Mouse (Mus musculus) adrenal gland, postnatal 14 days (tissue): Measurements from ENCODE around the gene Lrpprc. TPM values are rescaled to one million over a fixed set of nuclear protein-coding genes. Genes with fewer than 3 reads are reported as not detected.

ENCODE experiments used
- DNase-seq: peaks from one replicate; pipeline ENCODE4 v3.0.0; 2021; ENCODE audit warnings: mixed read lengths
- total RNA-seq: library from RNA; stranded (reverse); gene quantifications from 2 replicates; pipeline ENCODE4 v1.2.3, GENCODE M21; 2021

Lrpprc gene
- total RNA-seq, 1 experiment from 2014 or later = 84.6 TPM

DNA sequence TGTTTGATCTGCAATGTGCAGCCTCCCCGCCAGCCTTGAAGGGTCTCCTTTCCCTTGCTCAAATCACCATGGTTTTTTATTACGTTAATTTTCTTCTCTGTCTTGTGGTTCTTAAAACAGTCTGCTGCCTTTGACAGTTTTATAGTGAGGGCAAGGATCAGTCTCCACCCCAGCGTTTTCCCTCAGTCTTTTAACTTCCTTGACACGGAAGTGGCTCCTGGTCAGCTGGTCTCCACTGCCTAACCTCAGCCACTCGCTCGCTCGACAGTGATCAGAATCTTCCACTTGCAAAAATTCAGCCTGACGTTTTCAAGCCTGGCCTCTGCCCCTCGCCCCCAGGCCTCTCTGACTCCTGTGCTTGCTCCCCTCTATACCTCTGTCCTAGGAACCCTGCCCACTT, 124.9 kb downstream of the Lrpprc start:
- no peak for DNase-seq

GRCm38 (mm10) chr17:84665053-84665452, 125.5 kb downstream of the Lrpprc start:
- no peak for DNase-seq

DNA sequence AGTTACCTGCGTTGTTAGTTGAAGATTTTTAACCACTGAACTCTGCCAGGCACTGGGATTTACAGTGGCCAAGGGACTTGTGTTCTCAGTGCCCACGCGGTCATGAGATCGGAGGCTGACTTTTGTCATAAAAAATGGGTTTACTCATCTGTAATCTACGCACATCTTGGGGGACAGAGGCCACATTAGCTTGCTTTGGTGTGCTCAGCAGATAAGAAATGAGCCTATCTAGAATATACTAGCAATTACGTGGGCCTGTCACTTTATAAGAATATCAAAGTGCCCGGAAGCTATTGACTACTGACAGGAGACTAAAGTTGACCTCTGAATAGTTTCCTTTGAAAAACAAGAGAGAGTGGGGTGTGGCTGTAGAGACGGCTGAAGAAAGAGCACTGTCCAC, 131.6 kb downstream of the Lrpprc start:
- no peak for DNase-seq

DNA sequence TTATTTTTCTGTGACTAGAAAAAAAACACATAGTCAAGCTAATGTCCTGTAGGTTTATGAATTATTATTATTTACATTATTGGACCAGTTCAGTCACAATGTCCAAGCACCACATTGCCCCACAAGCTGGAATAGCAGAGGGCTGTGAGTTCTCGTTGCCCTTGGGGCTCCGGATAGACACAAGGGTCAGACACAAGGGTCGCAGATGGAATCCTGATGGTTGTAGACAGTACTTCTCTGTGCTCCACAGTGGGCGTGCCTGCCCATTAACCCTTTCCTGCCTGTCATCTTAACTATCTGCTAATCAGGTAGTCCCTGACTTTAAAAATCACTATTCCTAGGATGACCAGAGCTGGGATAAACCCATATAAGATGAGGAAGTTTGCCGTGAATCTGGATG, 132.4 kb downstream of the Lrpprc start:
- DNase-seq = no peak

DNA sequence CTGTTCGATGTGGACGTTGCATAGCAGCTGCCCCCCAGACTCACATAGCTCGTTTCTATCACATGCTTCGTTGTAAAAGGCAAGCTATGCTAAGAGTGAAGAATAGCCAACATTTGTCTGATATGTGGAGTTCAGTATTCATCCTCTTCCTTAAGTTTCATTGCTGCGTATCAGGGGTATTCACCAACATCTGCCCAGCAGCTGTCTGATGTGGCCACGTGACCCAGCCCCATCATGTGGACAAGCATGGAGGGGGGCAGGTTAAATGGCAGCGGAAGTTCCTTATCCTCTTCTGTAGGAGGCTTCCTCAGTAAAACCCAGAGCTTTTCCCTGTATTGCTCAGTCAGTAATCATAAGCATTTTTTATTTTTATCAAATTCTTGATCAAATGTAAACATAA, 132.8 kb downstream of the Lrpprc start:
- DNase-seq = no peak

GRCm38 (mm10) chr17:84657422-84657732, 133.2 kb downstream of the Lrpprc start:
- no peak for DNase-seq

- no peak for DNase-seq
These were observed 133.8 kb downstream of the Lrpprc start for GRCm38 (mm10) chr17:84656653-84657421.

- no peak for DNase-seq
These were observed 134.4 kb downstream of the Lrpprc start for GRCm38 (mm10) chr17:84656205-84656604.

Other genes with a start within 250 kb of the Lrpprc start
- gene Dync2li1, start 164.3 kb downstream of the Lrpprc start, total RNA-seq = 21.7 and 21.9 TPM in 2 replicates
- gene Abcg8, start 114.5 kb downstream of the Lrpprc start, total RNA-seq = 0.49 and 17.1 TPM in 2 replicates
- 1.3 and 22.2 TPM in 2 replicates for gene Abcg5, start 107.8 kb downstream of the Lrpprc start, total RNA-seq
- 120 and 135 TPM in 2 replicates for gene Ppm1b, start 166.0 kb upstream of the Lrpprc start, total RNA-seq
- gene Slc3a1, start 237.6 kb upstream of the Lrpprc start, total RNA-seq = 0.38 and 1.3 TPM in 2 replicates